Mouse (Mus musculus) MEL (cell line): ENCODE results near the gene N6amt1.

Source experiments
- CHD2 ChIP-seq: IDR thresholded peaks from 2 replicates; pipeline ENCODE4 v1.6.1; 2011; ENCODE audit warnings: low read length, improper control_type of control experiment
- CTCF ChIP-seq, 3 experiments: IDR thresholded peaks in 2 of 3; conservative IDR thresholded peaks in 1 of 3; 2 replicates each; pipeline ENCODE4 v1.5.1; 2011 to 2012; ENCODE audit warnings: low read length in 3 of 3, low read depth in 2 of 3, mild to moderate bottlenecking in 2 of 3, improper control_type of control experiment in 1 of 3, inconsistent platforms in 1 of 3, mixed read lengths in 1 of 3, moderate library complexity in 1 of 3; ENCODE audit not compliant: control insufficient read depth in 1 of 3, insufficient read depth in 1 of 3, poor library complexity in 1 of 3, severe bottlenecking in 1 of 3
- EP300 ChIP-seq, 2 experiments: IDR thresholded peaks; 2 replicates each; pipeline ENCODE4 v1.6.1; 2011; ENCODE audit warnings: improper control_type of control experiment in 2 of 2, low read length in 2 of 2, low read depth in 1 of 2, mild to moderate bottlenecking in 1 of 2
- ZC3H11A ChIP-seq: IDR thresholded peaks from 2 replicates; pipeline ENCODE4 v1.6.1; 2012; ENCODE audit warnings: low read depth, mild to moderate bottlenecking, inconsistent platforms, low read length, improper control_type of control experiment
- ZMIZ1 ChIP-seq: IDR thresholded peaks from 2 replicates; pipeline ENCODE4 v1.6.1; 2012; ENCODE audit warnings: low read depth, mild to moderate bottlenecking, inconsistent platforms, low read length, improper control_type of control experiment, moderate library complexity
- ZNF384 ChIP-seq: IDR thresholded peaks from 2 replicates; pipeline ENCODE4 v1.6.1; 2012; ENCODE audit warnings: low read depth, mild to moderate bottlenecking, inconsistent platforms, low read length, improper control_type of control experiment

DNA sequence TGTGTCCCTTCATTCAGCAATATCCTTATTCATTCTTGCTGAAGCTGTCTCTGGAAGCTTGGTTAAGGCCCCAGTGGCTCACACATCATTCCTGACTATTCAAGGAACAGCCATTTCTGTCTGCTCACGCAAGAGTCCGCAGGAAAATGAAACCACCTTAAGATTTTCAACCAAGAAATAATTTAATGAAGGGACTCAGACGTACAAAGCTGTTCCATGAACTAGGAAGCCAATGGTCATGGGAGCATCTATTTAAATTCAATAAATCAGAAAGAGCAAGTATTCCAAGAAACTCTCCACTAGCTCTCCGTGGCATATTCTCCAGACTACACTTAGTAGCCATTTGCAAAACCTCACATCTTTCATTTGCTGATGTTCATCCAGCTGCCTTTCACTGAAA lies 43.3 kb upstream of the N6amt1 start:
- TF ChIP-seq EP300 (IDR thresholded peaks at IDR 0.05; ENCODE audit: low read depth in 1 of 2, low read length in 2 of 2) (no peak), CTCF (IDR thresholded peaks at IDR 0.05 in 2 of 3, conservative IDR thresholded peaks at IDR 0.05 in 1 of 3; ENCODE audit: control insufficient read depth in 1 of 3, insufficient read depth in 1 of 3, low read depth in 2 of 3, low read length in 3 of 3, poor library complexity in 1 of 3, severe bottlenecking in 1 of 3) (no peak), ZC3H11A (no peak), ZNF384 (no peak), ZMIZ1 (no peak), CHD2 (no peak)
